Mouse (Mus musculus) megakaryocyte progenitor cell, adult 5-6 weeks (primary cell): Measurements from ENCODE around the gene Rgs10. TPM values are rescaled to one million over a fixed set of nuclear protein-coding genes. Genes with fewer than 3 reads are reported as not detected.
A peak's percentile ranks its signal among the peaks of the same experiment; 100 is the strongest.

ENCODE experiments used
- ATAC-seq: replicated peaks from 2 replicates; pipeline ENCODE4 v1.8.0; 2016; ENCODE audit warnings: mild to moderate bottlenecking, moderate TSS enrichment, inconsistent platforms; ENCODE audit not compliant: poor library complexity
- total RNA-seq, 2 experiments: library from RNA; stranded (forward) in 1 of 2; stranded (reverse) in 1 of 2; fragments of 157-497, 149-512 nt in 1 of 2; fragments of 200-1000 nt in 1 of 2; gene quantifications; 2 replicates each; pipeline versions ENCODE4 v1.2.3 to v1.2.4; 2015 to 2017

Gene Rgs10
- total RNA-seq, 2 experiments from 2014 or later = 77.0 to 83.3 TPM

GRCm38 (mm10) chr7:128376206-128376701 is 42.3 kb downstream of the Rgs10 start:
- no peak for ATAC-seq

- no peak for ATAC-seq
These were observed 44.4 kb downstream of the Rgs10 start for GRCm38 (mm10) chr7:128374156-128374555.

GRCm38 (mm10) chr7:128373751-128374150 is 44.8 kb downstream of the Rgs10 start:
- no peak for ATAC-seq

GRCm38 (mm10) chr7:128372331-128372730 is 46.2 kb downstream of the Rgs10 start:
- ATAC-seq = peak; percentile 64

- ATAC-seq = no peak
These were observed 49.2 kb downstream of the Rgs10 start for GRCm38 (mm10) chr7:128369366-128369765.

GRCm38 (mm10) chr7:128368828-128369227 is 49.7 kb downstream of the Rgs10 start:
- ATAC-seq = no peak

GRCm38 (mm10) chr7:128366654-128367053 is 51.9 kb downstream of the Rgs10 start:
- ATAC-seq = no peak

- ATAC-seq = 0 out of 2 replicates have a peak, but pooled peaks have one; percentile 29
These were observed 53.4 kb downstream of the Rgs10 start for GRCm38 (mm10) chr7:128365096-128365715.

- no peak for ATAC-seq
These were observed 54.0 kb downstream of the Rgs10 start for GRCm38 (mm10) chr7:128364526-128364925.

GRCm38 (mm10) chr7:128363806-128364205 is 54.8 kb downstream of the Rgs10 start:
- no peak for ATAC-seq

GRCm38 (mm10) chr7:128362916-128363315 is 55.6 kb downstream of the Rgs10 start:
- no peak for ATAC-seq

- peak; percentile 64 for ATAC-seq
These were observed 58.8 kb downstream of the Rgs10 start for GRCm38 (mm10) chr7:128359741-128360140.

- peak; percentile 50 for ATAC-seq
These were observed 59.4 kb downstream of the Rgs10 start for GRCm38 (mm10) chr7:128359164-128359563.

GRCm38 (mm10) chr7:128358741-128359140 is 59.8 kb downstream of the Rgs10 start:
- ATAC-seq = no peak

GRCm38 (mm10) chr7:128356868-128357755 is 61.4 kb downstream of the Rgs10 start:
- peak; percentile 47 for ATAC-seq

GRCm38 (mm10) chr7:128355463-128355862 is 63.1 kb downstream of the Rgs10 start:
- ATAC-seq = no peak

- ATAC-seq = no peak
These were observed 65.8 kb downstream of the Rgs10 start for GRCm38 (mm10) chr7:128352721-128353120.

- ATAC-seq = no peak
These were observed 67.4 kb downstream of the Rgs10 start for GRCm38 (mm10) chr7:128351176-128351575.

- no peak for ATAC-seq
These were observed 68.2 kb downstream of the Rgs10 start for GRCm38 (mm10) chr7:128350316-128350715.

- no peak for ATAC-seq
These were observed 68.8 kb downstream of the Rgs10 start for GRCm38 (mm10) chr7:128349751-128350150.

GRCm38 (mm10) chr7:128348608-128349007 is 70.0 kb downstream of the Rgs10 start:
- no peak for ATAC-seq

GRCm38 (mm10) chr7:128346991-128347390 is 71.6 kb downstream of the Rgs10 start:
- ATAC-seq = no peak
